Mouse (Mus musculus): ENCODE results near the gene Oas2.

GRCm38 (mm10) chr5:120700996-120701790 lies 48.5 kb downstream of the Oas2 start:
- TF ChIP-seq CTCF (IDR thresholded peaks at IDR 0.05; ENCODE audit: borderline replicate concordance, control insufficient read depth, extremely low read depth, insufficient read depth, low read length, poor library complexity) (no peak), POLR2A (IDR thresholded peaks at IDR 0.05; ENCODE audit: control insufficient read depth, extremely low read depth, insufficient read depth, low read length, poor library complexity) (no peak)
